Mouse (Mus musculus) cerebral cortex, adult 2 months (tissue): ENCODE data around the gene Cks2.

Experiments
- WGBS: fragments of 180-500 bp; shearing (Covaris S2); methylation state at CpG from one replicate; pipeline ENCODE4 v1.1.7; 2018; 5-methylcytosine and 5-hydroxymethylcytosine counted together

Gene Cks2

GRCm38 (mm10) chr13:51638958-51639357 is 6.1 kb upstream of the Cks2 start:
- 86% methylated on average over 4 of the region's 4 CpGs for WGBS

GRCm38 (mm10) chr13:51641424-51641823 is 3.6 kb upstream of the Cks2 start:
- WGBS: 79% methylated on average over 3 of the region's 3 CpGs

- 45% methylated on average over 11 of the region's 11 CpGs for WGBS
These were observed 2.8 kb upstream of the Cks2 start for GRCm38 (mm10) chr13:51642171-51642778.

- WGBS: 39% methylated on average over 20 of the region's 20 CpGs
These were observed 856 bp upstream of the Cks2 start for GRCm38 (mm10) chr13:51643924-51644828.

- 4% methylated on average over 7 of the region's 7 CpGs for WGBS
These were observed 840 bp downstream of the Cks2 start for GRCm38 (mm10) chr13:51645872-51646271.

GRCm38 (mm10) chr13:51646362-51647027 is 1.5 kb downstream of the Cks2 start:
- WGBS: 22% methylated on average over 3 of the region's 3 CpGs

- WGBS: 89% methylated on average over 3 of the region's 3 CpGs
These were observed 2.7 kb downstream of the Cks2 start for GRCm38 (mm10) chr13:51647770-51648169.

- 88% methylated on average over 4 of the region's 4 CpGs for WGBS
These were observed 3.2 kb downstream of the Cks2 start for GRCm38 (mm10) chr13:51648237-51648636.

- 32% methylated on average over 1 of the region's 1 CpGs for WGBS
These were observed 4.7 kb downstream of the Cks2 start for GRCm38 (mm10) chr13:51649740-51650139.

- WGBS: under 1% methylated on average over 69 of the region's 69 CpGs
These were observed 6.5 kb downstream of the Cks2 start, which contains the start of gene Secisbp2 for GRCm38 (mm10) chr13:51651408-51652064. Gene Secisbp2, plus strand, starts transcription at chr13:51651697.

- 95% methylated on average over 6 of the region's 6 CpGs for WGBS
These were observed 8.1 kb downstream of the Cks2 start for GRCm38 (mm10) chr13:51653159-51653558.

GRCm38 (mm10) chr13:51653961-51654360 is 8.9 kb downstream of the Cks2 start:
- WGBS: 96% methylated on average over 9 of the region's 9 CpGs

GRCm38 (mm10) chr13:51656516-51657235 is 11.6 kb downstream of the Cks2 start:
- 94% methylated on average over 13 of the region's 13 CpGs for whole genome bisulfite sequencing

- 83% methylated on average over 3 of the region's 3 CpGs for WGBS
These were observed 13.1 kb downstream of the Cks2 start for GRCm38 (mm10) chr13:51658094-51658493.

- 69% methylated on average over 7 of the region's 7 CpGs for WGBS
These were observed 14.5 kb downstream of the Cks2 start for GRCm38 (mm10) chr13:51659573-51659972.

- 95% methylated on average over 2 of the region's 2 CpGs for WGBS
These were observed 18.5 kb downstream of the Cks2 start for GRCm38 (mm10) chr13:51663561-51663960.

- WGBS: 89% methylated on average over 12 of the region's 12 CpGs
These were observed 23.2 kb downstream of the Cks2 start for GRCm38 (mm10) chr13:51668195-51668594.

GRCm38 (mm10) chr13:51676641-51677040 is 31.6 kb downstream of the Cks2 start:
- WGBS: 60% methylated on average over 4 of the region's 4 CpGs

GRCm38 (mm10) chr13:51677041-51677440 is 32.0 kb downstream of the Cks2 start:
- WGBS: 87% methylated on average over 12 of the region's 12 CpGs

GRCm38 (mm10) chr13:51677630-51678185 is 32.7 kb downstream of the Cks2 start:
- WGBS: 77% methylated on average over 7 of the region's 7 CpGs

GRCm38 (mm10) chr13:51678687-51679086 is 33.7 kb downstream of the Cks2 start:
- 71% methylated on average over 6 of the region's 6 CpGs for WGBS
